Mouse (Mus musculus): ENCODE results near the gene Ppme1.

Gene Ppme1

GRCm38 (mm10) chr7:100371495-100372451, at the start of gene Ppme1, which contains the start of gene C2cd3:
Ppme1 (minus strand) TSS chr7:100372307.
C2cd3 (plus strand) TSS chr7:100372233.
- peak; percentile 99 for DNase-seq

GRCm38 (mm10) chr7:100408684-100409083, 36.6 kb upstream of the Ppme1 start:
- DNase-seq = no peak

GRCm38 (mm10) chr7:100407677-100408076, 35.6 kb upstream of the Ppme1 start:
- no peak for DNase-seq

GRCm38 (mm10) chr7:100402715-100403114, 30.6 kb upstream of the Ppme1 start:
- DNase-seq = no peak

GRCm38 (mm10) chr7:100400899-100401539, 28.9 kb upstream of the Ppme1 start:
- DNase-seq = no peak

GRCm38 (mm10) chr7:100399231-100399913, 27.3 kb upstream of the Ppme1 start:
- DNase-seq = no peak

- DNase-seq = peak; percentile 6 to 7
Measured at GRCm38 (mm10) chr7:100392265-100392664, 20.2 kb upstream of the Ppme1 start.

GRCm38 (mm10) chr7:100390166-100390565, 18.1 kb upstream of the Ppme1 start:
- DNase-seq = no peak

- DNase-seq = no peak
Measured at GRCm38 (mm10) chr7:100388174-100388573, 16.1 kb upstream of the Ppme1 start.

GRCm38 (mm10) chr7:100383207-100383606, 11.1 kb upstream of the Ppme1 start:
- no peak for DNase-seq

GRCm38 (mm10) chr7:100381161-100381560, 9.1 kb upstream of the Ppme1 start:
- DNase-seq = no peak

- DNase-seq = no peak
Measured at GRCm38 (mm10) chr7:100378257-100378656, 6.2 kb upstream of the Ppme1 start.

- no peak for DNase-seq
Measured at GRCm38 (mm10) chr7:100372452-100372980, 409 bp upstream of the Ppme1 start.

- no peak for DNase-seq
Measured at GRCm38 (mm10) chr7:100364888-100365287, 7.2 kb downstream of the Ppme1 start.

GRCm38 (mm10) chr7:100363162-100363561, 8.9 kb downstream of the Ppme1 start:
- no peak for DNase-seq

GRCm38 (mm10) chr7:100357856-100358255, 14.3 kb downstream of the Ppme1 start:
- DNase-seq = no peak

GRCm38 (mm10) chr7:100356768-100357167, 15.3 kb downstream of the Ppme1 start:
- DNase-seq = no peak

- no peak for DNase-seq
Measured at GRCm38 (mm10) chr7:100356324-100356723, 15.8 kb downstream of the Ppme1 start.

GRCm38 (mm10) chr7:100354984-100355383, 17.1 kb downstream of the Ppme1 start:
- no peak for DNase-seq

GRCm38 (mm10) chr7:100335921-100336320, 36.2 kb downstream of the Ppme1 start:
- DNase-seq = no peak

GRCm38 (mm10) chr7:100331269-100331668, 40.8 kb downstream of the Ppme1 start:
- no peak for DNase-seq

GRCm38 (mm10) chr7:100328636-100329035, 43.5 kb downstream of the Ppme1 start:
- DNase-seq = no peak

GRCm38 (mm10) chr7:100327514-100327913, 44.6 kb downstream of the Ppme1 start:
- no peak for DNase-seq
